Mouse (Mus musculus) kidney, postnatal 0 days (tissue): ENCODE measurements around the gene Hmgcs2. TPM values are rescaled to one million over a fixed set of nuclear protein-coding genes. Genes with fewer than 3 reads are reported as not detected.
A peak's percentile ranks its signal among the peaks of the same experiment; 100 is the strongest.

Experiments used
- ATAC-seq: fragments of 200-750 bp; cut with Nextera tagmentation; replicated peaks from 2 replicates; pipeline ENCODE4 v1.8.0; 2017; ENCODE audit warnings: low read depth, moderate number of reproducible peaks, moderate TSS enrichment, moderate library complexity; ENCODE audit not compliant: low FRiP score
- DNase-seq: peaks from one replicate; pipeline ENCODE4 v3.0.0-alpha.2; 2016; ENCODE audit warnings: low spot score
- H3K27ac ChIP-seq: fragments of 300-500 bp; sonication (generic); 2 replicates; pipeline ENCODE4 v1.5.1; 2014; ENCODE audit warnings: mild to moderate bottlenecking
- H3K27me3 ChIP-seq: fragments of 300-500 bp; sonication (generic); 2 replicates; pipeline ENCODE4 v1.6.1; 2014; ENCODE audit warnings: low read length, mixed read lengths; ENCODE audit not compliant: insufficient read depth
- H3K36me3 ChIP-seq: fragments of 300-500 bp; sonication (generic); 2 replicates; pipeline ENCODE4 v1.6.1; 2014; ENCODE audit warnings: low read length, mixed read lengths; ENCODE audit not compliant: insufficient read depth
- H3K4me1 ChIP-seq: fragments of 300-500 bp; sonication (generic); replicated peaks from 2 replicates; pipeline ENCODE4 v1.6.1; 2014; ENCODE audit warnings: antibody characterized with exemption, low read length, mixed read lengths; ENCODE audit not compliant: insufficient read depth
- H3K4me2 ChIP-seq: fragments of 300-500 bp; sonication (generic); 2 replicates; pipeline ENCODE4 v1.6.1; 2014; ENCODE audit warnings: mild to moderate bottlenecking, low read length, moderate library complexity, mixed read lengths
- H3K4me3 ChIP-seq: fragments of 300-500 bp; sonication (generic); replicated peaks from 2 replicates; pipeline ENCODE4 v1.5.1; 2014; ENCODE audit warnings: low read depth, low read length
- H3K9ac ChIP-seq: fragments of 300-500 bp; sonication (generic); 2 replicates; pipeline ENCODE4 v1.6.1; 2014; ENCODE audit warnings: low read depth, low read length
- H3K9me3 ChIP-seq: fragments of 300-500 bp; sonication (generic); replicated peaks from 2 replicates; pipeline ENCODE4 v1.6.1; 2016; ENCODE audit warnings: low read length, inconsistent platforms, mixed read lengths
- CTCF ChIP-seq: IDR thresholded peaks from 2 replicates; pipeline ENCODE4 v1.5.1; 2016; ENCODE audit warnings: antibody characterized with exemption, low read depth, mild to moderate bottlenecking, moderate library complexity
- WGBS: fragments of 180-500 bp; shearing (Covaris S2); extraction: QIAGEN DNeasy Blood & Tissue Kit; methylation state at CpG from one replicate; pipeline ENCODE4 v1.1.7; 2014; 5-methylcytosine and 5-hydroxymethylcytosine counted together
- polyA plus RNA-seq: library from polyadenylated mRNA; unstranded; fragments of >200 nt; fragmentation: Nextera tagmentation; extraction: Ambion mirVana; gene quantifications from 2 replicates; pipeline ENCODE4 v1.2.1, GENCODE M21; 2015

Hmgcs2 gene
- polyA plus RNA-seq, 1 experiment from 2014 or later: 39.9 TPM

DNA sequence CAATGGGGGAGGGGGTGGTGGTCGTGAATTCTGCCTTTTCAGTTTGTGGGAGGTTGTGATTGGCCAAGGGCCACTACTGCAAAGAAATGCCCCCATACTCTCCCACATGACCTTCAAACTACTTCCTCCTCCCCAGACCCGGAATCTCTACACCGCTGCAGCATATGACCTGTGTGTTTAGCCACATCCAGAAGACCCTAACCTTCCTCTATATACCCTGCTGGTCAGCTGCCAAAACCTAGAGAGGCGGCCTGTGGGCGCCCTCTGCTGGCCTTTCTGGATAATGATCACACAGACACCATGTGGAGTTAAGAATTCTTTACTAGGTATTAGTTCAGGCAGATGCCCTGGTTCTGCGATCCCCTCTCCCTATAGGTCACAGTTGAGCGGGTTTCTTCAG lies 32.6 kb downstream of the Hmgcs2 start:
- DNase-seq: peak; percentile 83
- no peaks in the 10 kb centered on the region for H3K27me3 ChIP-seq
- H3K4me3 ChIP-seq: no peak overlapping the region
- no peak overlapping the region for H3K9ac ChIP-seq
- WGBS: 25% methylated on average over 6 of the region's 7 CpGs
- H3K36me3 ChIP-seq: peaks cover 7% of the 10 kb centered on the region
- peak; percentile 47 for ATAC-seq
- no peaks in the 10 kb centered on the region for H3K9me3 ChIP-seq
- H3K4me2 ChIP-seq: no peak overlapping the region
- no peaks in the 10 kb centered on the region for H3K4me1 ChIP-seq
- TF ChIP-seq CTCF: peak; percentile 84
- no peak overlapping the region for H3K27ac ChIP-seq

DNA sequence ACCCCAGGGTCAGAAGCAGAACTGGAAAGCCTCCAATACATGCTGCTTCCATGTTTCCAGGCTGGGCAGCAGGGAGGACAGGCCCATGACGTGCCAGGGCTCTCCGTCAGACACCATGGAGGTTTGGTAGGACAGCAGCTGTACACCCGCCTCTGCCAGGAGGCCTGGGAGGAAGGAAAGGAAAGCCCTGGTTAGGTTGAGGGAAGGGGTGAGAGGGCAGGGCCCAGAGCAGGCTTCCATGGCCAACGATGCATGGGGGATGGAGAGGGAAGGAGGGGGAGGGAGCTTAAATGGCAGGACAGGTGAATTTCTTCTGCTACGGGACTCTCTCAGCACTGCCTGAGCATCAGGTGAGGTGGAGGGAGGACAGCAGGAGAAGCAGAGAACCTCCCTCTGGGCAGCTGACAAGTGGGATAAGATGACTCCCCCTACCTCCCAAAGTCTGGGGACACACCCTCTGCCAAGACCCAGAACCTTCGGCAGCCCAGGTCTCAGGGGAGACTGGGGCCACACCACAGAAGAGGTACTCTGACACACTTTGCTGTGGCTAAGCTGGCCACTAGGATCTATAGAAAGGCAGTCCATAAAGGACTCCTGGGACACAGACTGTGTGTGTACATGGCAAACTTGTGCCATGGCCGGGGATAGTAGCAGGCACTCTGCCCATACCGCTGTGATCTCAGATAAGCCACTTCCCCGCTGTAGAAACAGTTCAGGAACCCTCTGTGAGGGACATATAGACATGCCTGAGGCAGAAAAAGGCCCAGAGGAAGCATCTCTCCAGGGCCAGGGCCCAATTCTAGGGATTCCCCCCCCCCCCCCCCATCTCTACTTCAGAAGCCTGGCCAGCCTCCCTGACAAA lies 33.3 kb downstream of the Hmgcs2 start:
- Histone ChIP-seq H3K27ac (no peak overlapping the region), H3K9me3 (no peaks in the 10 kb centered on the region), H3K36me3 (peaks cover 13% of the 10 kb centered on the region), H3K27me3 (no peaks in the 10 kb centered on the region), H3K4me1 (no peaks in the 10 kb centered on the region), H3K4me3 (no peak overlapping the region), H3K4me2 (no peak overlapping the region), H3K9ac (no peak overlapping the region)
- ATAC-seq (no peak; the same call in 1 of the 2 replicates), DNase-seq (no peak)
- WGBS: 78% methylated on average over 9 of the region's 9 CpGs
- TF ChIP-seq CTCF: no peak

DNA sequence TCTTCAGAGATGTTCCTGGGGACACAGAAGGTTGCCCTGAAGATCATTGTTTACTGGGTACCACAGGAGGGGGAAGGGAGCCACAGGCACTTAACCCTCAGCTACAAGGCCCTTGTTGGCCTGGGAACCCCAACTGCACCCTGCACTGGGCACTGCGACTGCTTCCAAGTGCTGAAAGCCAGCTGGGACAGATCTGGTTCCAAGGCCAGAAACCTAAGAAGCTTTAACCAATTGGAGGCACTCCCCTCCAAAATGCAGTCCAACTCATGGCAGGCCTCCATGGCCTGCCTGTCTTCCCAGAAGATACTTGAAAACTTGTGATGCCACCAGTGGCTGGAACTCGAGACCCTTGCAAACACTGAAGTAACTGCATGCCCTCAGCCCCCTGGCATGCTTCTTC lies 34.9 kb downstream of the Hmgcs2 start:
- H3K4me2 ChIP-seq: no peak overlapping the region
- H3K36me3 ChIP-seq: peaks cover 21% of the 10 kb centered on the region
- ATAC-seq: no peak
- no peak for TF ChIP-seq CTCF
- H3K4me1 ChIP-seq: no peaks in the 10 kb centered on the region
- no peaks in the 10 kb centered on the region for H3K9me3 ChIP-seq
- no peak overlapping the region for H3K4me3 ChIP-seq
- DNase-seq: no peak
- H3K27ac ChIP-seq: no peak overlapping the region
- 69% methylated on average over 2 of the region's 2 CpGs for WGBS
- H3K27me3 ChIP-seq: no peaks in the 10 kb centered on the region
- no peak overlapping the region for H3K9ac ChIP-seq

DNA sequence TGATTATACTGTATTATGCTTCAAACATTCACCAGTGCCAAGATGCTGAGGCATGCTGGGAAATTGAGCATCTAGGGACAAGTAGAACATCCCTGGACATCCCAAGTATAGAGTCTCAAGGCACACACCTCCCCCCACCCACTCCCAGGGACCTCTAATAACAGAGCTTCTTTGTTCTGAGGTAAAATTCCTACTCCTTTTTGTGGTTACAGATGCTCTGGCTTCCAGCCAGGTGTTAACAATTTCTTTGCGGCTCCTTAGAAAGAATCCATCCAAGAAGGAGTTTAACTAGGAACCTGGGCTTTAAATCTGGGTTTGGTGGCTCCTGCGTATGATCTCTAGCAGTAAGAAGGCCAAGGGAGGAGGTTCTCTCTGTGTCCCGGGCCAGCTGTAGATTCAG lies 36.9 kb downstream of the Hmgcs2 start:
- H3K9me3 ChIP-seq: no peaks in the 10 kb centered on the region
- no peak for TF ChIP-seq CTCF
- no peaks in the 10 kb centered on the region for H3K27me3 ChIP-seq
- ATAC-seq (no peak), DNase-seq (no peak)
- WGBS: 55% methylated on average over 3 of the region's 3 CpGs
- no peaks in the 10 kb centered on the region for H3K4me1 ChIP-seq
- H3K4me3 ChIP-seq: no peak overlapping the region
- H3K9ac ChIP-seq: no peak overlapping the region
- no peak overlapping the region for H3K27ac ChIP-seq
- no peak overlapping the region for H3K4me2 ChIP-seq
- H3K36me3 ChIP-seq: peaks cover 28% of the 10 kb centered on the region

DNA sequence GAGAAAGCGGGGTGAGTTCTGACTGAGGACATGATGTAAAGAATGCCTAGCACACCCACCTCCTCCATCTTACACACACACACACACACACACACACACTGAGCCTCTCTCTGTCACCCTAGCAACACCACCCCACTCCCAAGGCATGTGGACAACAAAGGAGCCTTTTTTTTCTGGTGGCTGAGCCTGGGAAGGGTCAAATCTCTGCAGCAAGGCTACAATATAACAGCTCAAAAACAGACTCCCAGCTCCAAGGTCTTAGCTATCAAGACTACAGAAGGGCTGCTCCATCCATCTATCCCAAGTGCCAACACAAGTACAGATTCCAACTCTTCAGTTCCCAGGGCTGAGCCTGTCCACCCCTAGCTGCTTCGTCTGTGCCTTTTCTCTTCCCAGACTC lies 39.0 kb downstream of the Hmgcs2 start:
- H3K9ac ChIP-seq: no peak overlapping the region
- DNase-seq (no peak), ATAC-seq (no peak)
- no peak overlapping the region for H3K4me3 ChIP-seq
- H3K4me2 ChIP-seq: no peak overlapping the region
- H3K9me3 ChIP-seq: no peaks in the 10 kb centered on the region
- no peak overlapping the region for H3K27ac ChIP-seq
- no peak for TF ChIP-seq CTCF
- 68% methylated on average over 2 of the region's 2 CpGs for WGBS
- no peaks in the 10 kb centered on the region for H3K4me1 ChIP-seq
- no peaks in the 10 kb centered on the region for H3K27me3 ChIP-seq
- peaks cover 38% of the 10 kb centered on the region for H3K36me3 ChIP-seq

DNA sequence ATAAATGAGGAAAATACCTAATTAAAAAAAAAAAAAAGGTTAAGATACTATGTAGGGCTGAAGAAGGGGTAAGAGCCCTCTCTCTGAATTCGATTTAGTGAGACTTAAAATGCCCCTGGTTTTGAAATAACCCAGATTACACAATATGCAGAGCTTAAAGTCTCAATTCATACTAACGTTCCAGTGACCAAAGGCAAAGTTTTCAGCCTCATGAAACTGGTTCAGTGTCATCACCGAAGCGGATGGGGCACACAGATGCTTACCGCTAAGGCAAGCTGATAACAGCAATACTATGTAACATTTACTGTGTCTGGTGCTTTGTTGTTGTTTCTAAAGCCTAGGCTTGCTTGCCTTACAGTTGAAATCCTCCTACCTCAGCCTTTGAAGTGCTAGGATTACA lies 42.0 kb downstream of the Hmgcs2 start:
- WGBS: 95% methylated on average over 5 of the region's 5 CpGs
- Histone ChIP-seq H3K9ac (no peak overlapping the region), H3K9me3 (no peaks in the 10 kb centered on the region), H3K27me3 (no peaks in the 10 kb centered on the region), H3K4me1 (no peaks in the 10 kb centered on the region), H3K36me3 (peaks cover 35% of the 10 kb centered on the region), H3K4me3 (no peak overlapping the region), H3K4me2 (no peak overlapping the region), H3K27ac (no peak overlapping the region)
- no peak for TF ChIP-seq CTCF
- no peak for DNase-seq
- ATAC-seq: no peak
